Comparison of ENCODE assay signal across 9 mouse cellular contexts in genomic region chr5:33371137-33371536, GRCm38 (mm10). TPM values are rescaled to one million over a fixed set of nuclear protein-coding genes. Genes with fewer than 3 reads are reported as not detected.
A peak's percentile ranks its signal among the peaks of the same experiment; 100 is the strongest.
DNase-seq lines count a peak whose midpoint lies in the region; ATAC-seq and TF ChIP-seq lines count a peak whose summit lies in the region.
"Had no signal": no experiment of that assay in that cellular context is flagged by ENCODE, and none has a peak within 500 bp of the region (broad histone marks: within the 10 kb centered on the region; RNA-seq: fewer than 3 reads in every experiment).

No protein-coding gene starts in this region.

- H3K36me3 ChIP-seq in liver, embryonic 16.5 days (ENCODE audit: control insufficient read depth, insufficient read depth): peaks cover 26% of the 10 kb centered on the region

- no peak overlapping the region for H3K4me3 ChIP-seq in layer of hippocampus, adult 2 months
- no peak overlapping the region for H3K4me3 ChIP-seq in liver, embryonic 16.5 days (ENCODE audit: low read depth, low read length)
- H3K4me3 ChIP-seq: midbrain, embryonic 12.5 days had no signal

- no peaks in the 10 kb centered on the region for H3K27me3 ChIP-seq in liver, embryonic 16.5 days (ENCODE audit: control insufficient read depth, insufficient read depth, low read depth, low read length)
- H3K27me3 ChIP-seq: midbrain, embryonic 12.5 days had no signal

- TF ChIP-seq CTCF in layer of hippocampus, adult 2 months (conservative IDR thresholded peaks at IDR 0.05): peak; percentile 66

- peak; percentile 69 for ATAC-seq in liver, embryonic 16.5 days (ENCODE audit: low read depth)

- no peaks in the 10 kb centered on the region for H3K9me3 ChIP-seq in liver, embryonic 16.5 days (replicated peaks; ENCODE audit: control insufficient read depth, low read length)
- H3K9me3 ChIP-seq: midbrain, embryonic 12.5 days had no signal

- H3K4me2 ChIP-seq in liver, embryonic 16.5 days (ENCODE audit: low read depth, low read length): peak overlapping the region; percentile 40
- H3K4me2 ChIP-seq: midbrain, embryonic 12.5 days had no signal

- peak; percentile 14 for DNase-seq in adrenal gland, postnatal 25 days
- DNase-seq in adrenal gland, adult 2 months: no peak
- no peak for DNase-seq in layer of hippocampus, adult 2 months (ENCODE audit: low spot score in 2 of 2)
- DNase-seq in layer of hippocampus, adult 11-12 months (ENCODE audit: low spot score): no peak
- peak; percentile 59 for DNase-seq in adipocyte (ENCODE audit: low spot score)
- peak; percentile 12 for DNase-seq in telencephalon, adult 2 months (ENCODE audit: low read depth, low spot score)
- no peak for DNase-seq in layer of hippocampus, adult 9-10 months (ENCODE audit: low spot score)

- peaks cover 20% of the 10 kb centered on the region for H3K4me1 ChIP-seq in liver, embryonic 16.5 days (ENCODE audit: control insufficient read depth, low read depth, low read length)
- H3K4me1 ChIP-seq: midbrain, embryonic 12.5 days had no signal

- H3K27ac ChIP-seq in layer of hippocampus, adult 2 months: no peak overlapping the region
- peak overlapping the region; percentile 68 for H3K27ac ChIP-seq in liver, embryonic 16.5 days (ENCODE audit: low read length)
- H3K27ac ChIP-seq: midbrain, embryonic 12.5 days had no signal

- peak overlapping the region; percentile 23; the same call in 1 of the 2 replicates for H3K9ac ChIP-seq in liver, embryonic 16.5 days (ENCODE audit: low read depth, low read length)
- H3K9ac ChIP-seq: midbrain, embryonic 12.5 days had no signal

RNA-seq across cellular contexts. Expression of gene Uvssa, which starts 7.2 kb away (rescaled TPM):
- total RNA-seq in adrenal gland, postnatal 25 days (2021): 7.7 and 12.2 TPM in 2 replicates
- 1 to 10 TPM; 6.3 to 6.9 TPM for total RNA-seq in adrenal gland, adult 2 months (2021)
- 3.5 and 3.6 TPM in 2 replicates for polyA plus RNA-seq in adrenal gland, adult 2 months (2012; rRNA removed)
- total RNA-seq in layer of hippocampus, adult 2 months (2021): 1 to 10 TPM; 5.9 to 7.0 TPM
- polyA plus RNA-seq in liver, embryonic 16.5 days (2015; fragmentation: Nextera tagmentation; extraction: Ambion mirVana): 3.0 and 3.1 TPM in 2 replicates

RNA-seq across cellular contexts. Expression of gene Maea, which starts 35.8 kb away (rescaled TPM):
- 102 and 119 TPM in 2 replicates for total RNA-seq in adrenal gland, postnatal 25 days (2021)
- 100 to 1,000 TPM; 115 to 128 TPM for total RNA-seq in adrenal gland, adult 2 months (2021)
- 99.0 and 107 TPM in 2 replicates for polyA plus RNA-seq in adrenal gland, adult 2 months (2012; rRNA removed)
- 10 to 100 TPM; 93.7 to 97.5 TPM for total RNA-seq in layer of hippocampus, adult 2 months (2021)
- polyA plus RNA-seq in liver, embryonic 16.5 days (2015; fragmentation: Nextera tagmentation; extraction: Ambion mirVana): 46.2 and 49.6 TPM in 2 replicates

Comparison
In these comparisons a context has a peak if more than half of its experiments do, and no peak if none do; other contexts are left out.
1. DNase-seq: peak in adrenal gland, postnatal 25 days (single experiment), adipocyte (single experiment) and telencephalon, adult 2 months (single experiment); none in adrenal gland, adult 2 months (single experiment), layer of hippocampus, adult 2 months (0 of 2), layer of hippocampus, adult 11-12 months (single experiment) and layer of hippocampus, adult 9-10 months (single experiment).